30 mouse cellular contexts compared by ENCODE assay signal in the genomic region with DNA sequence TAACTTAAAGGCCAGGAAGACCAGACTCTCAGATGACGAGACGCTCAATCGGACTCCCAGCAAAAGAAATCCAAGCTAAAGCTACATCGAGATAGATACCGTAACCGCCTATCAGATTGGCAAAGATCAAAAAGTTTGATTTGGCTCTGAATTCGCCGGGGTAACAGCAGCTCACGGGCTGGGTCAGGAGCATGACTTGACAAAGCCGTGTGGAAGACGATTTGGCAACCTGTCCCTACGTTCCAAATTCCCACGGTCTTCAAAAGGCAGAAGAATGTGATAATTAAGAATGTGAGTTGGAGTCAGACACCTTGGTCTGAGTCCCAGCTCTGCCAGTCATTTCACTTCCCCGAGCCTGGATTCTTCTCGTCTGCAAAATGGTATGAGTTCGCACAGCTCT. TPM values are rescaled to one million over a fixed set of nuclear protein-coding genes. Genes with fewer than 3 reads are reported as not detected.
DNase-seq lines count a peak whose midpoint lies in the region; ATAC-seq and TF ChIP-seq lines count a peak whose summit lies in the region.
"Had no signal": no experiment of that assay in that cellular context is flagged by ENCODE, and none has a peak within 500 bp of the region (broad histone marks: within the 10 kb centered on the region; RNA-seq: fewer than 3 reads in every experiment).

No protein-coding gene starts in this region.

- H3K9me3 ChIP-seq in embryonic facial prominence, embryonic 15.5 days (replicated peaks) = no peaks in the 10 kb centered on the region
- H3K9me3 ChIP-seq in embryonic facial prominence, embryonic 10.5 days = no peaks in the 10 kb centered on the region
- no peaks in the 10 kb centered on the region for H3K9me3 ChIP-seq in liver, embryonic 11.5 days (ENCODE audit: control insufficient read depth, low read length)
- no peaks in the 10 kb centered on the region for H3K9me3 ChIP-seq in stomach, postnatal 0 days (ENCODE audit: control insufficient read depth, low read length)
- H3K9me3 ChIP-seq: embryonic facial prominence, embryonic 12.5 days; forebrain, embryonic 12.5 days; heart, embryonic 12.5 days; heart, embryonic 15.5 days; hindbrain, embryonic 10.5 days; hindbrain, embryonic 13.5 days; intestine, embryonic 15.5 days had no signal

- no peak for TF ChIP-seq POLR2A in liver, adult 2 months (IDR thresholded peaks at IDR 0.05; ENCODE audit: extremely low read depth, insufficient read depth, low read length)
- TF ChIP-seq POLR2A in brain, embryonic 14.5 days (IDR thresholded peaks at IDR 0.05; ENCODE audit: borderline replicate concordance, extremely low read depth, insufficient read depth, insufficient read length, poor library complexity, severe bottlenecking) = no peak

- no peak for ATAC-seq in embryonic facial prominence, embryonic 15.5 days (ENCODE audit: insufficient number of reproducible peaks, low FRiP score, low TSS enrichment, low read depth)
- ATAC-seq in liver, embryonic 11.5 days (replicated peaks; ENCODE audit: low FRiP score) = no peak
- ATAC-seq in stomach, postnatal 0 days (ENCODE audit: low FRiP score, low TSS enrichment) = no peak
- ATAC-seq: hindbrain, embryonic 16.5 days; intestine, embryonic 15.5 days; Patski had no signal

- H3K27ac ChIP-seq in embryonic facial prominence, embryonic 15.5 days (replicated peaks) = peak overlapping the region; percentile 51; the same call in 1 of the 2 replicates
- H3K27ac ChIP-seq in embryonic facial prominence, embryonic 10.5 days (replicated peaks) = no peak overlapping the region
- H3K27ac ChIP-seq in liver, adult 2 months (replicated peaks; ENCODE audit: insufficient read depth, low read depth, low read length) = no peak overlapping the region
- H3K27ac ChIP-seq in liver, embryonic 11.5 days (ENCODE audit: low read depth, low read length) = no peak overlapping the region
- 0 out of 2 replicates have a peak overlapping the region, but pooled peaks have one; percentile 20 for H3K27ac ChIP-seq in stomach, postnatal 0 days (replicated peaks)
- H3K27ac ChIP-seq: embryonic facial prominence, embryonic 12.5 days; forebrain, embryonic 12.5 days; gastrocnemius, adult 2 months; heart, embryonic 15.5 days; hindbrain, embryonic 10.5 days; hindbrain, embryonic 13.5 days had no signal

- no peak overlapping the region for H3K9ac ChIP-seq in embryonic facial prominence, embryonic 15.5 days
- H3K9ac ChIP-seq in liver, adult 2 months (ENCODE audit: low read depth, low read length) = no peak overlapping the region
- H3K9ac ChIP-seq in liver, embryonic 11.5 days (ENCODE audit: low read depth, low read length) = no peak overlapping the region
- no peak overlapping the region for H3K9ac ChIP-seq in stomach, postnatal 0 days (ENCODE audit: low read length)
- H3K9ac ChIP-seq: embryonic facial prominence, embryonic 12.5 days; forebrain, embryonic 12.5 days; heart, embryonic 12.5 days; heart, embryonic 15.5 days; hindbrain, embryonic 13.5 days; intestine, embryonic 15.5 days had no signal

- intact Hi-C loops in gastrocnemius, postnatal 14 days (cut with DNase I; ENCODE audit: low total_unique reads) = no loop called here

- no peak for DNase-seq in embryonic facial prominence, embryonic 10.5 days (ENCODE audit: low spot score)
- peak; percentile 92 for DNase-seq in liver, adult 2 months (ENCODE audit: extremely low read depth, low read depth, low spot score)
- no peak for DNase-seq in liver, embryonic 11.5 days (ENCODE audit: low spot score)
- DNase-seq in brain, embryonic 14.5 days (ENCODE audit: low read depth) = peak; percentile 66
- no peak for DNase-seq in stomach, postnatal 0 days (ENCODE audit: low spot score)
- DNase-seq in right cerebral cortex, postnatal 25 days = no peak
- DNase-seq in gastrocnemius, postnatal 14 days = no peak
- DNase-seq: adrenal gland, adult 2 months; adrenal gland, postnatal 14 days; cerebellum, adult 11-12 months; cerebellum, adult 8-10 months; cerebellum, postnatal 10 days; cerebellum, postnatal 36 days; embryo, embryonic 11 days; gastrocnemius, adult 2 months; gastrocnemius, postnatal 25 days; heart, adult 18-20 months; heart, postnatal 10 days; heart, postnatal 36 days; kidney, adult 11 months had no signal

- no peak for TF ChIP-seq CTCF in liver, adult 2 months (IDR thresholded peaks at IDR 0.05; ENCODE audit: low read depth, low read length)
- TF ChIP-seq CTCF in brain, embryonic 14.5 days (IDR thresholded peaks at IDR 0.05; ENCODE audit: borderline replicate concordance, extremely low read depth, insufficient read depth, insufficient read length) = no peak
- TF ChIP-seq CTCF in stomach, postnatal 0 days (IDR thresholded peaks at IDR 0.05; ENCODE audit: low read depth) = no peak

- no peak overlapping the region for H3K4me2 ChIP-seq in embryonic facial prominence, embryonic 15.5 days (replicated peaks)
- no peak overlapping the region for H3K4me2 ChIP-seq in liver, embryonic 11.5 days
- H3K4me2 ChIP-seq in stomach, postnatal 0 days (replicated peaks; ENCODE audit: low read depth) = no peak overlapping the region
- H3K4me2 ChIP-seq: embryonic facial prominence, embryonic 12.5 days; forebrain, embryonic 12.5 days; heart, embryonic 12.5 days; heart, embryonic 15.5 days; hindbrain, embryonic 13.5 days; intestine, embryonic 15.5 days had no signal

- no peak for TF ChIP-seq EP300 in stomach, postnatal 0 days (optimal IDR thresholded peaks at IDR 0.05)

- H3K27me3 ChIP-seq in embryonic facial prominence, embryonic 15.5 days = no peaks in the 10 kb centered on the region
- no peaks in the 10 kb centered on the region for H3K27me3 ChIP-seq in embryonic facial prominence, embryonic 10.5 days (replicated peaks; ENCODE audit: low read depth, poor library complexity, severe bottlenecking)
- no peaks in the 10 kb centered on the region for H3K27me3 ChIP-seq in liver, adult 2 months (ENCODE audit: control insufficient read depth, insufficient read depth, low read length)
- H3K27me3 ChIP-seq in liver, embryonic 11.5 days (replicated peaks; ENCODE audit: control insufficient read depth, insufficient read depth, low read length) = no peaks in the 10 kb centered on the region
- H3K27me3 ChIP-seq in stomach, postnatal 0 days (ENCODE audit: control insufficient read depth, insufficient read depth, low read length) = no peaks in the 10 kb centered on the region
- H3K27me3 ChIP-seq: embryonic facial prominence, embryonic 12.5 days; forebrain, embryonic 12.5 days; heart, embryonic 12.5 days; heart, embryonic 15.5 days; hindbrain, embryonic 13.5 days; intestine, embryonic 15.5 days; Patski had no signal

- no peaks in the 10 kb centered on the region for H3K36me3 ChIP-seq in embryonic facial prominence, embryonic 15.5 days
- H3K36me3 ChIP-seq in embryonic facial prominence, embryonic 10.5 days (replicated peaks) = no peaks in the 10 kb centered on the region
- H3K36me3 ChIP-seq in liver, adult 2 months (ENCODE audit: control insufficient read depth, insufficient read depth, low read length) = no peaks in the 10 kb centered on the region
- no peaks in the 10 kb centered on the region for H3K36me3 ChIP-seq in liver, embryonic 11.5 days (ENCODE audit: control insufficient read depth, insufficient read depth, low read length)
- H3K36me3 ChIP-seq in stomach, postnatal 0 days (ENCODE audit: control insufficient read depth, insufficient read depth, low read length) = no peaks in the 10 kb centered on the region
- H3K36me3 ChIP-seq: embryonic facial prominence, embryonic 12.5 days; forebrain, embryonic 12.5 days; heart, embryonic 12.5 days; heart, embryonic 15.5 days; hindbrain, embryonic 10.5 days; hindbrain, embryonic 13.5 days; intestine, embryonic 15.5 days had no signal

- peaks cover 31% of the 10 kb centered on the region for H3K4me1 ChIP-seq in embryonic facial prominence, embryonic 15.5 days
- H3K4me1 ChIP-seq in embryonic facial prominence, embryonic 10.5 days = peaks cover 13% of the 10 kb centered on the region
- peaks cover 5% of the 10 kb centered on the region; the same call in 1 of the 2 replicates for H3K4me1 ChIP-seq in liver, adult 2 months (ENCODE audit: control insufficient read depth, insufficient read depth, low read length)
- H3K4me1 ChIP-seq in liver, embryonic 11.5 days (replicated peaks; ENCODE audit: control insufficient read depth, insufficient read depth, low read length) = no peaks in the 10 kb centered on the region
- peaks cover 6% of the 10 kb centered on the region; the same call in 1 of the 2 replicates for H3K4me1 ChIP-seq in stomach, postnatal 0 days (replicated peaks; ENCODE audit: control insufficient read depth, insufficient read depth)

- no peaks in the 10 kb centered on the region for H3K79me2 ChIP-seq in liver, adult 2 months (ENCODE audit: control insufficient read depth, insufficient read depth, low read length)

- WGBS in embryonic facial prominence, embryonic 15.5 days = 65% methylated on average over 16 of the region's 16 CpGs
- WGBS in embryonic facial prominence, embryonic 10.5 days = 85% methylated on average over 16 of the region's 16 CpGs
- 35% methylated on average over 16 of the region's 16 CpGs for WGBS in liver, adult 2 months
- 82% methylated on average over 16 of the region's 16 CpGs for whole genome bisulfite sequencing in liver, embryonic 11.5 days
- 73% methylated on average over 16 of the region's 16 CpGs for WGBS in stomach, postnatal 0 days

- H3K4me3 ChIP-seq in embryonic facial prominence, embryonic 15.5 days (replicated peaks) = no peak overlapping the region
- H3K4me3 ChIP-seq in embryonic facial prominence, embryonic 10.5 days = no peak overlapping the region
- H3K4me3 ChIP-seq in liver, adult 2 months (ENCODE audit: insufficient read depth, low read depth, low read length) = no peak overlapping the region
- no peak overlapping the region for H3K4me3 ChIP-seq in liver, embryonic 11.5 days (ENCODE audit: low read depth, low read length)
- H3K4me3 ChIP-seq in stomach, postnatal 0 days (ENCODE audit: low read depth, low read length) = no peak overlapping the region
- H3K4me3 ChIP-seq: embryonic facial prominence, embryonic 12.5 days; forebrain, embryonic 12.5 days; gastrocnemius, adult 2 months; heart, embryonic 12.5 days; heart, embryonic 15.5 days; hindbrain, embryonic 10.5 days; hindbrain, embryonic 13.5 days; intestine, embryonic 15.5 days had no signal

RNA-seq across cellular contexts. Expression of a gene that starts 53.7 kb away (rescaled TPM):
- polyA plus RNA-seq in embryonic facial prominence, embryonic 15.5 days (2015; fragmentation: Nextera tagmentation; extraction: Ambion mirVana) = 53.6 and 53.7 TPM in 2 replicates
- polyA plus RNA-seq in embryonic facial prominence, embryonic 10.5 days (2016; fragmentation: Nextera tagmentation; extraction: Ambion mirVana) = 61.4 and 64.0 TPM in 2 replicates
- 19.9 and 21.5 TPM in 2 replicates for total RNA-seq in liver, adult 2 months (2014; rRNA removed)
- polyA plus RNA-seq in liver, adult 2 months (2012; rRNA removed) = 9.2 and 14.0 TPM in 2 replicates
- polyA plus RNA-seq in liver, embryonic 11.5 days (2014; fragmentation: Nextera tagmentation; extraction: Ambion mirVana) = 17.4 and 18.8 TPM in 2 replicates
- 53.3 and 83.2 TPM in 2 replicates for polyA plus RNA-seq in brain, embryonic 14.5 days (2012; rRNA removed)
- 18.6 and 22.7 TPM in 2 replicates for polyA plus RNA-seq in stomach, postnatal 0 days (2015; fragmentation: Nextera tagmentation; extraction: Ambion mirVana)
- 10 to 100 TPM; 19.4 to 25.0 TPM for total RNA-seq in gastrocnemius, postnatal 14 days (2021)

Comparison
In these comparisons a context has a peak if more than half of its experiments do, and no peak if none do; other contexts are left out.
1. H3K27ac ChIP-seq: peak in embryonic facial prominence, embryonic 15.5 days (single experiment) and stomach, postnatal 0 days (single experiment); none in embryonic facial prominence, embryonic 10.5 days (single experiment), liver, adult 2 months (single experiment) and liver, embryonic 11.5 days (single experiment).
2. DNase-seq: peak in liver, adult 2 months (single experiment) and brain, embryonic 14.5 days (single experiment); none in embryonic facial prominence, embryonic 10.5 days (single experiment), liver, embryonic 11.5 days (single experiment), stomach, postnatal 0 days (single experiment), right cerebral cortex, postnatal 25 days (single experiment) and gastrocnemius, postnatal 14 days (single experiment).